Mouse (Mus musculus) neural tube, embryonic 14.5 days (tissue): ENCODE data around the gene Borcs6. TPM values are rescaled to one million over a fixed set of nuclear protein-coding genes. Genes with fewer than 3 reads are reported as not detected.
"Not testable (repeated sequence)": the region's sequence is repeated elsewhere in the genome, so short reads cannot be mapped to it uniquely, and the experiment has no call there.

Experiments used
- ATAC-seq: fragments of 200-750 bp; cut with Nextera tagmentation; 2 replicates; pipeline ENCODE4 v1.8.0; 2017; ENCODE audit warnings: low read depth, mild to moderate bottlenecking, moderate TSS enrichment, moderate library complexity
- H3K27ac ChIP-seq: fragments of 300-500 bp; sonication (generic); 2 replicates; pipeline ENCODE4 v1.5.1; 2014; ENCODE audit warnings: low read depth, mild to moderate bottlenecking, control low read depth, low read length, moderate library complexity, mixed read lengths
- H3K27me3 ChIP-seq: fragments of 300-500 bp; sonication (generic); 2 replicates; pipeline ENCODE4 v1.6.1; 2014; ENCODE audit warnings: low read length; ENCODE audit not compliant: control insufficient read depth, insufficient read depth
- H3K36me3 ChIP-seq: fragments of 300-500 bp; sonication (generic); 2 replicates; pipeline ENCODE4 v1.6.1; 2014; ENCODE audit warnings: low read length, mixed read lengths; ENCODE audit not compliant: control insufficient read depth, insufficient read depth
- H3K4me1 ChIP-seq: fragments of 300-500 bp; sonication (generic); 2 replicates; pipeline ENCODE4 v1.6.1; 2014; ENCODE audit warnings: low read length; ENCODE audit not compliant: control insufficient read depth, insufficient read depth
- H3K4me2 ChIP-seq: fragments of 300-500 bp; sonication (generic); 2 replicates; pipeline ENCODE4 v1.6.1; 2014; ENCODE audit warnings: mild to moderate bottlenecking, low read depth, low read length, control low read depth
- H3K4me3 ChIP-seq: fragments of 300-500 bp; sonication (generic); 2 replicates; pipeline ENCODE4 v1.5.1; 2014; ENCODE audit warnings: low read depth, low read length, control low read depth, mixed read lengths
- H3K9ac ChIP-seq: fragments of 300-500 bp; sonication (generic); replicated peaks from 2 replicates; pipeline ENCODE4 v1.6.1; 2014; ENCODE audit warnings: low read depth, mild to moderate bottlenecking, control low read depth, low read length, mixed read lengths
- H3K9me3 ChIP-seq: fragments of 300-500 bp; sonication (generic); 2 replicates; pipeline ENCODE4 v1.6.1; 2016; ENCODE audit warnings: low read length; ENCODE audit not compliant: control insufficient read depth
- WGBS: fragments of 180-500 bp; shearing (Covaris S2); extraction: QIAGEN DNeasy Blood & Tissue Kit; methylation state at CpG from one replicate; pipeline ENCODE4 v1.1.7; 2014; 5-methylcytosine and 5-hydroxymethylcytosine counted together
- polyA plus RNA-seq: library from polyadenylated mRNA; unstranded; fragments of >200 nt; fragmentation: Nextera tagmentation; extraction: Ambion mirVana; gene quantifications from 2 replicates; pipeline ENCODE4 v1.2.1, GENCODE M21; 2014

The Borcs6 gene
- polyA plus RNA-seq, 1 experiment from 2014 or later = 16.1 TPM

DNA sequence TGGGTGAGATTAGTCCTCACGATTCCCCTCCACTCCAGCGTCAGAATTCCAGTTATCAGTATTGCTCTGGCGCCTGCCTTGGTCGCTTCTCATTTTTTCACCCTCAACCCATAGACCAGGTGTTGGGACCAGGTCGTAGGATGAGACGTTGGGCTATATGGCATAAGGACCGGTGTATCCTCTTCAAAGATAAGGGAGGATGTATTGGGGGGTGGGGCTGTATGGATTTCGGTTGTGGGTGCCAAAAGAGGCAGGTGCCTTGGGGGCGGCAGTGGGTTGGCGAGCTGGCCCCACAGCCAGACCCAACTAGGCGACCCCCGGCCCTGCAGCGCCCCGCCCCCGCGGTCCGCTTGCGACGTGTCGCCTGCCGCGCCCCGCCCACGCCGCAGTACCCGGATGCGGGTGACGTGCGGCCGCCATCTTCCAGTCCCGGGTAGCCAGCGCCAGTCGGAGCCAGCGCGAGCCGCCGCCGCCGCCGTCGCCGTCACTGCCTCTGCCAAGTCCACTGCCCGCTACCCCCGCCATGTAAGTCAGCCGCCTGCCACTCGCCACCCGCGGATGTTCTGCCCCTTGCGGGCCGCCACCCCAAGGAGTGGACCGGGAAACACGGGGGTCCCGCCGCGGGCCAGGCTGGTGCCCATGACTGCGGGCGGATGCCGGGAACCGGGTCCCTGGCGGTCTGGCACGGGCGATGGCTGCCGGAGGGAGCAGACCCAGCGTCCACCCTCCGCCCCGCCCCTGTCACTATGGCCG lies 28.8 kb downstream of the Borcs6 start, which contains the start of gene Vamp2:
Vamp2 (plus strand) TSS at position 388 of the 753 bp plus-strand sequence.
- H3K4me2 ChIP-seq = peak within 1 kb of the TSS; percentile 98

GRCm38 (mm10) chr11:69088856-69089615 lies 29.5 kb downstream of the Borcs6 start:
- H3K9me3 ChIP-seq = no peaks in the 10 kb centered on the region
- H3K36me3 ChIP-seq = 0 out of 2 replicates have a peak, but pooled peaks cover 8% of the 10 kb centered on the region
- peak overlapping the region; percentile 98 for H3K4me2 ChIP-seq
- WGBS = 11% methylated on average over 25 of the region's 25 CpGs
- peak overlapping the region; percentile 100 for H3K9ac ChIP-seq
- ATAC-seq = peak; percentile 12; the same call in 1 of the 2 replicates
- peaks cover 20% of the 10 kb centered on the region for H3K4me1 ChIP-seq
- peak overlapping the region; percentile 95 for H3K27ac ChIP-seq
- H3K27me3 ChIP-seq = no peaks in the 10 kb centered on the region
- peak overlapping the region; percentile 100 for H3K4me3 ChIP-seq

More for the DNA sequence above, 28.8 kb downstream of the Borcs6 start, which contains the start of gene Vamp2:
- Histone ChIP-seq H3K27ac (peak within 1 kb of the TSS; percentile 95), H3K36me3 (0 out of 2 replicates have a peak, but pooled peaks cover 8% of the 10 kb centered on the region), H3K9me3 (no peaks in the 10 kb centered on the region), H3K4me1 (peaks cover 20% of the 10 kb centered on the region), H3K9ac (peak within 1 kb of the TSS; percentile 100), H3K27me3 (no peaks in the 10 kb centered on the region), H3K4me3 (peak within 1 kb of the TSS; percentile 100)
- WGBS = under 1% methylated on average over 55 of the region's 67 CpGs
- ATAC-seq = peak; percentile 84

- no peaks in the 10 kb centered on the region for H3K9me3 ChIP-seq
- H3K4me1 ChIP-seq = peaks cover 20% of the 10 kb centered on the region
- peak overlapping the region; percentile 100 for H3K9ac ChIP-seq
- H3K4me2 ChIP-seq = peak overlapping the region; percentile 98
- H3K27ac ChIP-seq = no peak overlapping the region
- 0 out of 2 replicates have a peak, but pooled peaks cover 8% of the 10 kb centered on the region for H3K36me3 ChIP-seq
- 88% methylated on average over 12 of the region's 12 CpGs for WGBS
- ATAC-seq = no peak
- no peaks in the 10 kb centered on the region for H3K27me3 ChIP-seq
- H3K4me3 ChIP-seq = peak overlapping the region; percentile 100
Observed at GRCm38 (mm10) chr11:69089616-69090290, 30.2 kb downstream of the Borcs6 start.

DNA sequence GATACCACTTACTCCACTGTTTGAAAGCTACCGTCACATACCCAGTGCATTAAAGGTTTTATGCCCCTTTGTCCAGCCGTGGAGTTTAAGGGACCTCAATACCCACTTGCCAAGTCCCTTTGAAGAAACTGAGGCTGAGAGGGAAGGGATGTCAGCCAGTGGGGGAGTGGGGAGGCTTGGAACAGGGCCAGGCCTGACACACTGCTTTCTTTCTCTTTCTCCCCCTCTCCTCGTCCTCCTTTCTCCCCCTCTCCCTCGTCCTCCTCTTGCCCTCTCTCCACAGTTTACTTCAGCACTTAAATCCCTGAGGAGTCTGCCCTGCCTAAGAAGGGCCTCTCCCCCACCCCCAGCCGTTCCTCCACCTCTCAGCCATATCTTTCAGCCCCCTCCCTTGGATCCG lies 30.9 kb downstream of the Borcs6 start:
- peaks cover 21% of the 10 kb centered on the region for H3K4me1 ChIP-seq
- ATAC-seq = no peak
- no peak overlapping the region for H3K27ac ChIP-seq
- WGBS = 59% methylated on average over 6 of the region's 6 CpGs
- no peak overlapping the region for H3K4me3 ChIP-seq
- H3K27me3 ChIP-seq = no peaks in the 10 kb centered on the region
- H3K9ac ChIP-seq = peak overlapping the region; percentile 100; the same call in 1 of the 2 replicates
- no peaks in the 10 kb centered on the region for H3K9me3 ChIP-seq
- H3K4me2 ChIP-seq = peak overlapping the region; percentile 98; the same call in 1 of the 2 replicates
- H3K36me3 ChIP-seq = 0 out of 2 replicates have a peak, but pooled peaks cover 8% of the 10 kb centered on the region

DNA sequence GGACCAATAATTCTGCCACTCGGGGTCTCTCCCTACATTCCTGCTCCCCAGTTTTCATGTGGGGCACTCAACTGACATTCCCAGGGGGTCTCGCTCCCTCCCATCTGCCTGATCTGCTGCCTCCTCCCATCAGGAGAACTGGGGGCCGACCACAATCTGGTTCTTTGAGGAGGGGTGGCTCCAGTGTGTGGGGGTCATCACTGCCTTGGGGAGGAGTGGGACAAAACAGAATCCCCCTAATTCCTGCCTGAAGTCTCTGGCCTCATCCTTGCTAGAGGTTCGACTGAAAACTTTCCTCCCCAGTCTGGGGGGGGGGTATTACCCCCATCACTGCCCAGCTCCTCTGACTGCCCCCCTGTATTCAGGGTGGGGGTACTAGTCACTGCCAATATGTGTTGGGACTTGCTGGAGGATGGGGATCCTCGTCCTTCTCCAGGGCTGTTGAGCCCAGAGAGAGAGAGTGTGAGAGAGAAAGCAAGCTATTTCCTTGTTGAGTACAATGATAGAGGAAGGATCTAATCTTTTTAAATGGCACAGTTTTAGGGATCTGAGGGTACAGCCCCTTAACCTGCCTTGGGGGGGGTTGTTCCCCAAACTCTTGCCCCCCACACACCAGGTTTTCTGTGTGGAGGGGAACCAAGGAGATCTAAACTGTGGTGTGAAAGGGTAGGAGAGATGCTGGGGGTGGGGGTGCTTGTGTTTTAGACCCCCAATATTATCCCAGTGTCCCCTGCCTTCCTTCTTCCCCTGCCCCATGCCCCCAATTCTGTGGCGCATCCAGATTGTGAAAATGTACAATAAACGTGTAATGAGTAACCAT lies 32.3 kb downstream of the Borcs6 start:
- no peak overlapping the region for H3K4me3 ChIP-seq
- no peak overlapping the region for H3K4me2 ChIP-seq
- H3K9ac ChIP-seq = no peak overlapping the region
- 0 out of 2 replicates have a peak, but pooled peaks cover 8% of the 10 kb centered on the region for H3K36me3 ChIP-seq
- H3K4me1 ChIP-seq = peaks cover 28% of the 10 kb centered on the region
- no peaks in the 10 kb centered on the region for H3K9me3 ChIP-seq
- H3K27me3 ChIP-seq = no peaks in the 10 kb centered on the region
- no peak for ATAC-seq
- 67% methylated on average over 7 of the region's 7 CpGs for WGBS
- H3K27ac ChIP-seq = no peak overlapping the region

- Histone ChIP-seq H3K4me2 (no peak overlapping the region), H3K36me3 (0 out of 2 replicates have a peak, but pooled peaks cover 8% of the 10 kb centered on the region), H3K27me3 (no peaks in the 10 kb centered on the region), H3K27ac (no peak overlapping the region), H3K9ac (no peak overlapping the region), H3K4me3 (no peak overlapping the region), H3K9me3 (no peaks in the 10 kb centered on the region), H3K4me1 (peaks cover 30% of the 10 kb centered on the region)
- no peak for ATAC-seq
- 6% methylated on average over 3 of the region's 3 CpGs for WGBS
Observed at GRCm38 (mm10) chr11:69092386-69092751, 32.9 kb downstream of the Borcs6 start.

DNA sequence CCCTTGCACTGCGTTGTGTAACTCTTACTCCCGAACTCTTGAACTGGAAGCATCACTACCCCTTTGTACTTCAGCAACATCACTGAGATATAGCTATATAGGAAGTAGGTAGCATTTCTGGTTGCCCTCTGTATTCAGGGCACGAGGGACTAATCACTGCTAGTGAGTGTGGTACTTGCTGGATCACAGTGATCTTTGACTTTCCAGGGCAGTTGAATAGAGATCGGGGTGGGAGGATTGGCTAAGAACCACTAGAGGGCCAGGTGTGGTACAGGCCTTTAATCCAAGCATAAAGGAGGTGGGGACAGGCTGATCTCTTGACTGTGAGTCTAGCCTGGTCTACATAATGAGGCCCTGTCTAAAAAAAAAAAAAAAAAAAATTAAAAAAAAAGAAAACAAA lies 33.4 kb downstream of the Borcs6 start:
- Histone ChIP-seq H3K4me2 (no peak overlapping the region), H3K27me3 (no peaks in the 10 kb centered on the region), H3K36me3 (0 out of 2 replicates have a peak, but pooled peaks cover 8% of the 10 kb centered on the region), H3K27ac (no peak overlapping the region), H3K9me3 (no peaks in the 10 kb centered on the region), H3K9ac (no peak overlapping the region), H3K4me3 (no peak overlapping the region), H3K4me1 (peaks cover 35% of the 10 kb centered on the region)
- 88% methylated on average over 4 of the region's 4 CpGs for WGBS
- no peak for ATAC-seq

DNA sequence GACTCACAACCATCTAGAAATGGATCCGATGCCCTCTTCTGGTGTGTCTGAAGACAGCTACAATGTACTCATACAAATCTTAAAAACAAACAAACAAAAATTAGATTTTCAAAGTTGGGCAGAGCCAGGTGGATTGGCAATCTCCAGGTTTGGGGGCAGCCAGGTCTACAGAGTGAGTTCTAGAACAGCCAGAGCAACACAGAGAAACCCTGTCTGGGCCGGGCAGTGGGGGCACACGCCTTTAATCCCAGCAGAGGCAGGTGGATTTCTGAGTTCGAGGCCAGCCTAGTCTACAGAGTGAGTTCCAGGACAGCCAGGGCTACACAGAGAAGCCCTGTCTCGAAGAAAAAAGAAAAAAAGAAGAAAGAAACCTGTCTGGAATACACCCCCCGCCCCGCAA lies 34.3 kb downstream of the Borcs6 start:
- not testable (repeated sequence) for ATAC-seq, H3K27me3 ChIP-seq, H3K4me2 ChIP-seq, H3K9ac ChIP-seq, H3K9me3 ChIP-seq, H3K4me3 ChIP-seq, H3K36me3 ChIP-seq, H3K27ac ChIP-seq
- WGBS = 89% methylated on average over 7 of the region's 7 CpGs
- H3K4me1 ChIP-seq = peaks cover 40% of the 10 kb centered on the region
